Mouse (Mus musculus): Measurements from ENCODE around the gene Emp3.
A peak's percentile ranks its signal among the peaks of the same experiment; 100 is the strongest.
"Not testable (repeated sequence)": the region's sequence is repeated elsewhere in the genome, so short reads cannot be mapped to it uniquely, and the experiment has no call there.

Emp3 gene

DNA sequence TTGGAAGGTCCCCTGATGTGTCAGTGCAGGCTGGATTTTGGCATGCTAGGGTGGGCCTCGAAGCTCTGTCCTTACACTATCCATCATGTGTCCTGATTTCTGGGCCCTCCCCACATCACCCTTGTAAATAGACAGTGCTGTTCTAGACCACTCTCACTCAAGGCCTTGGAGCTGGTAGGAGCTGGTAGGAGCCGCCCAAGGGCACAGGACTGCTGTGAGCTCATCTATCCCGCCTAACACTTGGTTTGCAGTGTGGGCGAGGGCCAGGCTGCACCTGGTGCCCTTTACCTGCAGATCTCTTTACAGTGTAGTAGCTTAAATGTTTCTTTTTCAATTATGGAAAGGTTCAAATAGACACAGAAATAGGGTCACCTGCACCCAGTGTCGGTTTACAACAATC, 6.2 kb downstream of the Emp3 start:
- DNase-seq, result no peak

DNA sequence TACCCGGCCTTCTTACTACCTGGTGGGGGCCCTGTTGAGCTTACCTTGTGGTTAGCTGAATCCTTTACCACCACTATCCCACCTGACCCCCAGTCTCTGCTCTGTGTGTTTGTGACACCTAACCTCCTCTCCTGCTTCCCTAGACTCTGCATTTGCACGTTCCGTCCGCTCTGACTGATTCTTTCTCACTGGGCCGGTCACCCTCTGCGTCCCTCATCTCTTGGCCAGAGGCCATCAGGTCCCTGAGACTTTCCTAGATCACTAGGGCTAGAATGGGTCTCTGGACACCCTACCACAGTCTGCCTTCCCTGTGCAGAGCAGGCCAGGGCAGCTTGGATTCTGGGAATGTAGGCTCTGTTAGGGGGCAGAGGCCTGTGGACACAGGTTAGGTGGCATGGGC, 7.1 kb downstream of the Emp3 start:
- no peak for DNase-seq

DNA sequence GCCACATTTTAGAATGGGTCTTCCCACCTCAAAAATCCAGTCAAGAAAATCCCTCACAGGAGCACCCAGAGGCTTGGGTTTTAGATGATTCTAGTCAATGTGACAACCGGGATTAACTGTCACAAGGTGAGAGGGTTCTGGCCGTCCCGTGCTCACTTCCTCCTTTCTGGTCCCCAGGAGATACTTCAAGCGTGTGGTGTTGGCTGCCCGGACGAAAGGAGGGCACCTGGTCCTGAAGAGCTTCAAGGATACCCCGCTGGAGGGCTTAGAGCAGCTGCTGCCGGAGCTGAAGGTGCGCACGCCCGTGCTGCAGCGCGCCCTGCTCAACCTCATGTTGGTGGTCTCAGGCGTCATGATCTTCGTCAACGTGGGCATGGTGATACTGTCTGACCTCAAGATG, 12.1 kb downstream of the Emp3 start:
- no peak for DNase-seq

DNA sequence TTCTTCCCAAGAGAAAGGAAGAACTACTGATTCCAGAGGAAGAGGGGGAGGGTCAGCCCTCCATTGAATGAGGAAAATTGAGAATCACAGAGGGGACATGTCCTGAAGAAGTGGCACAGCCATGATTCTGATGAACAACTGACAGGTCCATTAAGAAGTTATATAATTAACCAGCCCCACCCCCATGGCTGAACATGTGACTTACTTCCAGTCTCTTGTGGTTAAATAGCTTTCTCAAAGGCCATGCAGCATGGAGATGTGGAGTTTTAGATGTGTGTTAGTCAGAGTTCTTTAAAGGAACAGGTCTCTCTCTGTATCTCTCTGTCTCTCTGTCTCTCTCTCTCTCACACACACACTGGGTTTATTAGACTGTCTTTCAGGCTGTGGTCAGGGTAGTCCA, 12.8 kb downstream of the Emp3 start:
- DNase-seq, result no peak

GRCm38 (mm10) chr7:45906622-45907021, 14.6 kb downstream of the Emp3 start:
- no peak for DNase-seq

- DNase-seq, result no peak
Measured at GRCm38 (mm10) chr7:45902481-45903002, 18.7 kb downstream of the Emp3 start.

DNA sequence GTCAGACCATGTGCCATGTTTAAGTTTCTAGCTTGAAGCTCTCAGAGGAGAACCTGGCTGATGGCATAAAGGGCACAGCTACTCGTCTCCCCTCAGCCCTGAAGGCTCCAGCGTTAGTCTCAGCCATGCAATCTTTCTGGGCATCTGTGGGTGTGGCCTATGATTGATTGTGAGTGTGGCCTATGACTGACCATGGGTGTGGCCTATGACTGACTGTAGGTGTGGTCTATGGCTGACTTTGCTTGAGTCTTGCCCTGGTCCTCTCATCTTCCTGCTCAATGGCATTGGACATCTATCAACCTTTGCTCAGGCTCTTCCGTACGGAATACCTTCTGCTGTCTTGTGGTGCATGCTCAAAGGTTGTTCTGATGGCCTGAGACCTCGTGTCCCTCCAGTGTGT, 19.6 kb downstream of the Emp3 start:
- DNase-seq, result no peak

DNA sequence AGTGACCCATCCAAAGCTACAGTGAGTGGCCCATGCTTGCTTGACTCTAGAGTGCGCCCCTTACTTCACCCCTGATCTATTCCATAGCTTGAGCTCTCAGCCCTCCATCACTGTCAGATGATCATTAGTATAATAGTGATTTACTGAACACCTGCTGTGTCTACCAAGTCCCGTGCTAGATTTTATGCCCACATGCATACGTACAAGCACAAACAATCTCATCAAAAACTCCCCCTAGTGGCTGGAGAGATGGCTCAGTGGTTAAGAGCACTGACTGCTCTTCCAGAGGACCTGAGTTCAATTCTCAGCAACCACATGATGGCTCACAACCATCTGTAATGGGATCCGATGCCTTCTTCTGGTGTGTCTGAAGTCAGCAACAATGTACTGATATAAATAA, 23.1 kb downstream of the Emp3 start:
- not testable (repeated sequence) for DNase-seq

DNA sequence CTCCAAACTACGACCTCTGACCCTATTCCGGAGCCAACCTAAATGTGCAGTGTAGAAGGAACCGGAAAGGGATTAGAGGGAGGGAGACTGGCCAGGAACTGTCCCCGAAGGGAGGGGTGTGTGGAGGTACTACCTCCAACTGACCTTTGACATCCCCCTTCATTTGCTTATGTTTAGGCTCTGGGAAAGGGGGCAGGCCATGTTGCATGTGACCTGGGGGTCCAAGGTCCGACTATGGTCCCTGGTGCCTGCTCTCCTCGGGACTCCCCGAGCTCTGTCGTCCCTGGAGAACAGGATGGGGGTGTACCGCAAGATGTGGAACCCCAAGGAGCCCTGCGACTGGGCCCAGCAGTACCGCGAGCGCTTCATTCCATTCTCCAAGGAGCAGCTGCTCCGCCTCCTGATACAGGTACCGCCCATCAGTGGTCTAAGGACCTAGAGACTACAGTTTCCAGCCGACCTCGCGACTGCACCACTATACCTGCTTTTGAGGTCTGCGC, 23.9 kb downstream of the Emp3 start:
- no peak for DNase-seq

- DNase-seq, result peak; percentile 99
Measured at GRCm38 (mm10) chr7:45896517-45897257, 24.5 kb downstream of the Emp3 start, which contains the start of the genes Syngr4 and Tmem143. Syngr4 (minus strand) TSS chr7:45896714. Tmem143 (plus strand) TSS chr7:45896941.

GRCm38 (mm10) chr7:45895931-45896516, 25.2 kb downstream of the Emp3 start:
- peak; percentile 52 for DNase-seq

- DNase-seq, result no peak
Measured at GRCm38 (mm10) chr7:45892651-45893050, 28.6 kb downstream of the Emp3 start.

GRCm38 (mm10) chr7:45887246-45887645, 34.0 kb downstream of the Emp3 start:
- no peak for DNase-seq

DNA sequence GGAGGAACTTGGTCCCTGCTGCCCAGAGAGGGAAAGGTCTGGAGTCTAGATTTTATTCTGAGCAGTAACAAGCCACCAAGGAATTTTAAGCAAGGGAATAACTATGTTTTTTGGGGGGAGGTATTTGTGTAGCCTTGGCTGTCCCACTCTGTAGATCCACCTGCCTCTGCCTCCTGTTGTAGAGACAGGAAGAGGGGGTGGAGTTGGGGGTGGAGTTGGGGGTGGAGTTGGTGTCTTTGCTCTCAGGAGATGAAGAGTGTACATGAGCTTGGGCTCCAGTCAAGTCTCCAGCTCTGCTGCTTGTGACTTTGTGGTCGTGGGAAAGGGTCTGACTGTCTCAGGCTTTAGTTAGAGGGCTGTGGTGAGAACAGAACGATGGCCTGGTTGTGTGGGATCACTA, 40.2 kb downstream of the Emp3 start:
- DNase-seq, result no peak

GRCm38 (mm10) chr7:45880531-45880930, 40.7 kb downstream of the Emp3 start:
- DNase-seq, result no peak

GRCm38 (mm10) chr7:45878278-45878677, 42.9 kb downstream of the Emp3 start, which contains the start of gene Grin2d:
Grin2d (minus strand) TSS chr7:45878378.
- not testable (repeated sequence) for DNase-seq

DNA sequence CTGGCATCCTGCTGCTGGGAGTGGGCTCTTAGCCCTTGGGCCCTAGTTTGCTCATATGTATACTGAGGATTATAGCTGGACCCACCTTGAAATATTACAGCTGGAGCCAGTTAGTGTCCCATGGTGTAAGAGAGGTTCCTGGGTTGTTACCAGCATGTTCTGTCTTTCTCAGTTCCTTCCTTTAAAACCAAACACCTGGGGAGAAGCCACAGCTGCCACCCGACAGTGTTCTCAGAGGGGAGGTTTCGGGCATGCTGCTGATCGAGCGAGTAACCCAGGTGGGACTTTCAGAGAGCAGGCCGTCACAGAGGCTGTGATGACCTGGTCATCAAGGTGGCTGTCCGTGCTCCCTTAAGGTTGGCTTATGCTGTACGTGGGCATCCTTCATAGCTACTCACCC, 44.3 kb downstream of the Emp3 start:
- no peak for DNase-seq

GRCm38 (mm10) chr7:45873061-45873947, 47.9 kb downstream of the Emp3 start:
- DNase-seq, result peak; percentile 68

GRCm38 (mm10) chr7:45872624-45873023, 48.6 kb downstream of the Emp3 start, which contains the start of gene Kdelr1:
Kdelr1 (plus strand) TSS chr7:45872772.
- peak; percentile 88 for DNase-seq

DNA sequence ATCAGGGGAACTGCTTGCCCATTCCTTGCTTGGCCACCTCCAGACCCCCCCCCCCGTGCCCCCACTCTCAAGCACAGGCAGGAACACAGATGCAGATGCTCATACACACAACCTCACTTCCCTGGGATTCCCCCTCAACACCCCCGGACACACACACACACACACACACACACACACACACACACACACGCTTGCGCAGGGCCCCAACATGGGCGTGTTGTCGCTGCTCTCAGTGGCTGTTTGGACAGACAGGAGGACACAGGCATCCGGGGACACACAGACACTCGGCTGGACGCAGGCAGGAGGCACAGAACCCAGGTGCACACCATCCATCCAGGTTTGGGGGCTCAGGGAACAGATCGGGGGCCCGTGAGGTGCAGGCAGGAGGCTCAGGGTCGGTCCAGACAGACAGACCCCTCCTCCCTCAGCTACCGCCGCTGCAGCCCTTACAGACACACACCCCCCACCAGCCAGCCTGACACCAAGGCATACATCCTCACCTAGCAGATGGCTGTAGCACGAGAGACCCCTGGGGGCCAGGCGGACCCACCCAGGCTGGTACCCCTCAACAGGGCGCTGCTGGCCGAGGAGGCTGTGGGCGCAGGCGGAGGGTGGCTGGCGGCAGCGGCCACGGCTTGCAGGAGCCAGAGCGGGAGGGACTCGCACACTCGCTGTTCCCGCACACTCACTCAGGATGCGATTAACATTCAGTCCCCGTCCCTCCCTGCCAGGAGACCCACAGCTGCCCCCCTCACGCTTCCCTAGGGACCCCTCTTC, 50.7 kb downstream of the Emp3 start:
- DNase-seq, result peak; percentile 35

- peak; percentile 42 for DNase-seq
Measured at GRCm38 (mm10) chr7:45869787-45870186, 51.4 kb downstream of the Emp3 start.

DNA sequence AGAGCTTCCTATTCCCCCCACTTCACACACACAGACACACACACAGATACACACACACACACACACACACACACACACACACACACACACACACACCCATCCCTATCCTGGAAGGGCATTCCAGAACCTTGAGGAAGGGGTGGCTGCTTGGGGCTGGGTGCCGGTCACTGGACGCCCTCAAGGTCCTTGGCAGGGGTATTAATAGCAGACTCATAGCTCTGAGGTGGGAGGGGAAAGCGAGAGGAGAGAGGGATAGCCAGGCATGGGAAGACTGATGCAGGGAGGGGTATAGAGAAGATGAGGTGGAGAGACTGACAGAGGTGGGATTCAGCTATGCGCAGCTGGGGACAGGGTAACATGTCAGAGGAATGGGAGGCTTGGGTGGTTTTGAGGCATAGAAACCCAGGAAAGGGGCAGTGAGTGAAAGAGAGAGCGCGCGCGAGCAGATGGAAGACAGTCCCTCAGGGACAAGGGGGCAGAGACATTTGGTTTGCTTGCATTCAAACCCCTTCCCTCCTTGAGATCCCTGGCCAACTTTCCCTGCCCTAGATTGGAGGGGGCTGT, 52.0 kb downstream of the Emp3 start:
- peak; percentile 19 for DNase-seq
